Mouse (Mus musculus) embryonic facial prominence, embryonic 10.5 days (tissue): ENCODE data around the gene Mrnip. TPM values are rescaled to one million over a fixed set of nuclear protein-coding genes. Genes with fewer than 3 reads are reported as not detected.
A peak's percentile ranks its signal among the peaks of the same experiment; 100 is the strongest.

Source experiments
- DNase-seq: peaks from one replicate; pipeline ENCODE4 v3.0.0-alpha.2; 2017; ENCODE audit warnings: low spot score
- H3K27ac ChIP-seq: fragments of 300-500 bp; sonication (generic); replicated peaks from 2 replicates; pipeline ENCODE4 v1.5.1; 2016; ENCODE audit warnings: mild to moderate bottlenecking
- H3K27me3 ChIP-seq: fragments of 300-500 bp; sonication (generic); replicated peaks from 2 replicates; pipeline ENCODE4 v1.6.1; 2016; ENCODE audit warnings: low read depth, mild to moderate bottlenecking; ENCODE audit not compliant: poor library complexity, severe bottlenecking
- H3K36me3 ChIP-seq: fragments of 300-500 bp; sonication (generic); replicated peaks from 2 replicates; pipeline ENCODE4 v1.6.1; 2016; ENCODE audit warnings: mild to moderate bottlenecking, moderate library complexity
- H3K4me1 ChIP-seq: fragments of 300-500 bp; sonication (generic); 2 replicates; pipeline ENCODE4 v1.6.1; 2016
- H3K4me3 ChIP-seq: fragments of 300-500 bp; sonication (generic); 2 replicates; pipeline ENCODE4 v1.5.1; 2016; ENCODE audit warnings: mild to moderate bottlenecking, moderate library complexity
- H3K9me3 ChIP-seq: fragments of 300-500 bp; sonication (generic); 2 replicates; pipeline ENCODE4 v1.6.1; 2016; ENCODE audit warnings: mild to moderate bottlenecking
- WGBS: fragments of 180-500 bp; shearing (Covaris S2); methylation state at CpG from one replicate; pipeline ENCODE4 v1.1.7; 2016; 5-methylcytosine and 5-hydroxymethylcytosine counted together
- polyA plus RNA-seq: library from polyadenylated mRNA; unstranded; fragments of >200 nt; fragmentation: Nextera tagmentation; extraction: Ambion mirVana; gene quantifications from 2 replicates; pipeline ENCODE4 v1.2.1, GENCODE M21; 2016

Gene Mrnip
- polyA plus RNA-seq, 1 experiment from 2014 or later: 27.3 TPM

- Histone ChIP-seq H3K36me3 (peaks cover 47% of the 10 kb centered on the region), H3K4me1 (peaks cover 48% of the 10 kb centered on the region), H3K9me3 (no peaks in the 10 kb centered on the region), H3K27ac (no peak overlapping the region), H3K27me3 (peaks cover 67% of the 10 kb centered on the region), H3K4me3 (no peak overlapping the region)
- DNase-seq: no peak
- WGBS: 95% methylated on average over 25 of the region's 25 CpGs
These were observed 60.4 kb downstream of the Mrnip start for GRCm38 (mm10) chr11:50234606-50235005.

GRCm38 (mm10) chr11:50236540-50236936 lies 62.3 kb downstream of the Mrnip start:
- peak overlapping the region; percentile 75 for H3K4me3 ChIP-seq
- H3K9me3 ChIP-seq: no peaks in the 10 kb centered on the region
- H3K36me3 ChIP-seq: peaks cover 40% of the 10 kb centered on the region
- peak; percentile 95 for DNase-seq
- peaks cover 55% of the 10 kb centered on the region for H3K27me3 ChIP-seq
- H3K27ac ChIP-seq: peak overlapping the region; percentile 64
- H3K4me1 ChIP-seq: peaks cover 31% of the 10 kb centered on the region
- WGBS: under 1% methylated on average over 26 of the region's 27 CpGs

- Histone ChIP-seq H3K27ac (peak overlapping the region; percentile 64), H3K27me3 (peaks cover 55% of the 10 kb centered on the region)
- DNase-seq: no peak
These were observed 62.9 kb downstream of the Mrnip start for GRCm38 (mm10) chr11:50236937-50237835.

GRCm38 (mm10) chr11:50238324-50238723 lies 64.1 kb downstream of the Mrnip start, which contains the start of gene Ltc4s:
TSS of gene Ltc4s (minus strand) at chr11:50238616.
- WGBS: 48% methylated on average over 10 of the region's 10 CpGs
- peaks cover 26% of the 10 kb centered on the region for H3K4me1 ChIP-seq
- peak within 1 kb of the TSS; percentile 75 for H3K4me3 ChIP-seq
- peaks cover 55% of the 10 kb centered on the region for H3K27me3 ChIP-seq
- no peaks in the 10 kb centered on the region for H3K9me3 ChIP-seq
- peaks cover 22% of the 10 kb centered on the region for H3K36me3 ChIP-seq
- no peak for DNase-seq
- H3K27ac ChIP-seq: no peak within 1 kb of the TSS

More at GRCm38 (mm10) chr11:50236937-50237835, 62.9 kb downstream of the Mrnip start:
- H3K4me1 ChIP-seq: peaks cover 26% of the 10 kb centered on the region
- WGBS: 2% methylated on average over 66 of the region's 66 CpGs
- H3K4me3 ChIP-seq: peak overlapping the region; percentile 75
- H3K9me3 ChIP-seq: no peaks in the 10 kb centered on the region
- H3K36me3 ChIP-seq: peaks cover 34% of the 10 kb centered on the region

- Histone ChIP-seq H3K36me3 (peaks cover 14% of the 10 kb centered on the region), H3K27me3 (peaks cover 55% of the 10 kb centered on the region), H3K27ac (no peak overlapping the region), H3K4me3 (no peak overlapping the region), H3K9me3 (no peaks in the 10 kb centered on the region), H3K4me1 (peaks cover 26% of the 10 kb centered on the region)
- 89% methylated on average over 9 of the region's 9 CpGs for WGBS
- no peak for DNase-seq
These were observed 64.9 kb downstream of the Mrnip start for GRCm38 (mm10) chr11:50238821-50239791.

GRCm38 (mm10) chr11:50240235-50240911 lies 66.1 kb downstream of the Mrnip start:
- DNase-seq: no peak
- H3K4me3 ChIP-seq: no peak overlapping the region
- peaks cover 26% of the 10 kb centered on the region for H3K4me1 ChIP-seq
- 90% methylated on average over 7 of the region's 7 CpGs for WGBS
- no peak overlapping the region for H3K27ac ChIP-seq
- H3K36me3 ChIP-seq: peaks cover 2% of the 10 kb centered on the region
- H3K27me3 ChIP-seq: peaks cover 45% of the 10 kb centered on the region
- no peaks in the 10 kb centered on the region for H3K9me3 ChIP-seq

- Histone ChIP-seq H3K4me1 (no peaks in the 10 kb centered on the region), H3K9me3 (no peaks in the 10 kb centered on the region), H3K4me3 (no peak overlapping the region), H3K36me3 (no peaks in the 10 kb centered on the region), H3K27me3 (peaks cover 9% of the 10 kb centered on the region), H3K27ac (no peak overlapping the region)
- DNase-seq: no peak
- WGBS: 85% methylated on average over 6 of the region's 6 CpGs
These were observed 69.7 kb downstream of the Mrnip start for GRCm38 (mm10) chr11:50243926-50244325.

- Histone ChIP-seq H3K4me1 (no peaks in the 10 kb centered on the region), H3K4me3 (no peak overlapping the region), H3K27ac (no peak overlapping the region), H3K36me3 (no peaks in the 10 kb centered on the region), H3K27me3 (no peaks in the 10 kb centered on the region), H3K9me3 (no peaks in the 10 kb centered on the region)
- DNase-seq: no peak
- WGBS: 73% methylated on average over 5 of the region's 5 CpGs
These were observed 71.0 kb downstream of the Mrnip start for GRCm38 (mm10) chr11:50245269-50245668.

GRCm38 (mm10) chr11:50248473-50249171 lies 74.4 kb downstream of the Mrnip start:
- H3K36me3 ChIP-seq: no peaks in the 10 kb centered on the region
- no peak overlapping the region for H3K4me3 ChIP-seq
- no peaks in the 10 kb centered on the region for H3K9me3 ChIP-seq
- H3K27ac ChIP-seq: no peak overlapping the region
- H3K4me1 ChIP-seq: peaks cover 23% of the 10 kb centered on the region
- H3K27me3 ChIP-seq: no peaks in the 10 kb centered on the region
- WGBS: 81% methylated on average over 7 of the region's 7 CpGs
- no peak for DNase-seq
